Mouse (Mus musculus) lung, postnatal 0 days (tissue): Measurements from ENCODE around the gene Ilkap. TPM values are rescaled to one million over a fixed set of nuclear protein-coding genes. Genes with fewer than 3 reads are reported as not detected.
A peak's percentile ranks its signal among the peaks of the same experiment; 100 is the strongest.

Experiments
- ATAC-seq: fragments of 200-750 bp; cut with Nextera tagmentation; 2 replicates; pipeline ENCODE4 v1.8.0; 2017; ENCODE audit warnings: moderate library complexity
- DNase-seq: peaks from one replicate; pipeline ENCODE4 v3.0.0-alpha.2; 2016; ENCODE audit warnings: low spot score
- H3K27ac ChIP-seq: fragments of 300-500 bp; sonication (generic); 2 replicates; pipeline ENCODE4 v1.5.1; 2014; ENCODE audit warnings: antibody characterized with exemption, mild to moderate bottlenecking, low read length, mixed read lengths
- H3K27me3 ChIP-seq: fragments of 300-500 bp; sonication (generic); replicated peaks from 2 replicates; pipeline ENCODE4 v1.6.1; 2014; ENCODE audit warnings: low read length, mixed read lengths; ENCODE audit not compliant: insufficient read depth
- H3K36me3 ChIP-seq: fragments of 300-500 bp; sonication (generic); 2 replicates; pipeline ENCODE4 v1.6.1; 2014; ENCODE audit warnings: low read length, mixed read lengths; ENCODE audit not compliant: insufficient read depth
- H3K4me1 ChIP-seq: fragments of 300-500 bp; sonication (generic); 2 replicates; pipeline ENCODE4 v1.6.1; 2014; ENCODE audit warnings: antibody characterized with exemption, low read depth, low read length, mixed read lengths; ENCODE audit not compliant: insufficient read depth
- H3K4me2 ChIP-seq: fragments of 300-500 bp; sonication (generic); replicated peaks from 2 replicates; pipeline ENCODE4 v1.6.1; 2014; ENCODE audit warnings: low read depth, mild to moderate bottlenecking, low read length, moderate library complexity, mixed read lengths
- H3K4me3 ChIP-seq: fragments of 300-500 bp; sonication (generic); 2 replicates; pipeline ENCODE4 v1.5.1; 2014; ENCODE audit warnings: low read depth, low read length
- H3K9ac ChIP-seq: fragments of 300-500 bp; sonication (generic); replicated peaks from 2 replicates; pipeline ENCODE4 v1.6.1; 2014; ENCODE audit warnings: low read depth, mild to moderate bottlenecking
- H3K9me3 ChIP-seq: fragments of 300-500 bp; sonication (generic); 2 replicates; pipeline ENCODE4 v1.6.1; 2016; ENCODE audit warnings: low read length, mixed read lengths
- CTCF ChIP-seq: IDR thresholded peaks from 2 replicates; pipeline ENCODE4 v1.5.1; 2016; ENCODE audit warnings: antibody characterized with exemption, mild to moderate bottlenecking
- EP300 ChIP-seq: IDR thresholded peaks from 2 replicates; pipeline ENCODE4 v1.6.1; 2016; ENCODE audit warnings: antibody characterized with exemption, mild to moderate bottlenecking, control low read depth
- WGBS: fragments of 180-500 bp; shearing (Covaris S2); extraction: QIAGEN DNeasy Blood & Tissue Kit; methylation state at CpG from one replicate; pipeline ENCODE4 v1.1.7; 2014; 5-methylcytosine and 5-hydroxymethylcytosine counted together
- polyA plus RNA-seq: library from polyadenylated mRNA; unstranded; fragments of >200 nt; fragmentation: Nextera tagmentation; extraction: Ambion mirVana; gene quantifications from 2 replicates; pipeline ENCODE4 v1.2.1, GENCODE M21; 2015

Ilkap gene
- polyA plus RNA-seq, 1 experiment from 2014 or later = 94.0 TPM

DNA sequence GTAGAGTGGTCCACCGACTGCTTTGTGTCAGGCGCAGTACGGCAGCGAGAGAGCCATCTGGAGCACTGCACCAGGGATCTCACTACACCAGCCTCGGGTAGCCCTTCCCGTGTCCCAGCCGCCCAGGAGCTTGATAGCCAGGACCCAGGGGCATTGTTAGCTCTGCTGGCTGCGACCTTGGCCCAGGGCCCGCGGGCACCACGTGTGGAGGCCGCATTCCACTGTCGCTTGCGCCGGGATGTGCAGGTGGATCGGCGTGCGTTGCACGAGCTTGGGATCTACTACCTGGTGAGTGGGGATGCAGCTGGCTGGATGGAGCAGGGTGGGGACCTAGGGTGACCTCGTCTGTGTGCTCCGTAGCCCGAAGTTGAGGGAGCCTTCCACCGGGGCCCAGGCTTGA is 28.6 kb downstream of the Ilkap start:
- Histone ChIP-seq H3K4me1 (no peaks in the 10 kb centered on the region), H3K36me3 (peaks cover 23% of the 10 kb centered on the region), H3K4me3 (no peak overlapping the region), H3K4me2 (no peak overlapping the region), H3K27me3 (no peaks in the 10 kb centered on the region), H3K9me3 (no peaks in the 10 kb centered on the region), H3K27ac (no peak overlapping the region), H3K9ac (no peak overlapping the region)
- no peak for TF ChIP-seq CTCF
- TF ChIP-seq EP300 = no peak
- 86% methylated on average over 23 of the region's 23 CpGs for WGBS
- no peak for DNase-seq
- no peak for ATAC-seq

DNA sequence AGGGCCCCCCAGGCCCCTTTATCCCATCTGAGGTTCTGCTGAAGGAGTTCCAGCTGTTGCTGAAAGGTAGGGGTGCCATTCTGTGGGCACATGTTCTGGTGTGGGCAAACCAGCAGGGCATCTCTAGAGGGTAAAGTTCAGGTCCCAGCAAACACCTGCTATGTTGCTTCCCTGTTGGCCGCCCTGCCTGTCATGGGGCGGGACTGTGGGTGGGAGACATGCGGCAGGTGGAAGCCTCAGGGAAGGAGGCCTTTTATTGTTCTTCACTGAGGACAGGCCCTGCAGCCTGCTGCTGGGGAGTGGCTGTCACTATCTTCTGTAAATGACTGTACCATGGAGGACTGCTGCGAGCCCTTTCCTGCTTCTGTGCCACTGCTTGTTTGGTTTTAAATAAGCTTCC is 29.2 kb downstream of the Ilkap start:
- Histone ChIP-seq H3K9me3 (no peaks in the 10 kb centered on the region), H3K27me3 (no peaks in the 10 kb centered on the region), H3K27ac (no peak overlapping the region), H3K9ac (no peak overlapping the region), H3K36me3 (peaks cover 18% of the 10 kb centered on the region), H3K4me1 (no peaks in the 10 kb centered on the region), H3K4me3 (no peak overlapping the region), H3K4me2 (no peak overlapping the region)
- TF ChIP-seq EP300 (no peak), CTCF (no peak)
- no peak for ATAC-seq
- DNase-seq = no peak
- WGBS = 66% methylated on average over 4 of the region's 4 CpGs

DNA sequence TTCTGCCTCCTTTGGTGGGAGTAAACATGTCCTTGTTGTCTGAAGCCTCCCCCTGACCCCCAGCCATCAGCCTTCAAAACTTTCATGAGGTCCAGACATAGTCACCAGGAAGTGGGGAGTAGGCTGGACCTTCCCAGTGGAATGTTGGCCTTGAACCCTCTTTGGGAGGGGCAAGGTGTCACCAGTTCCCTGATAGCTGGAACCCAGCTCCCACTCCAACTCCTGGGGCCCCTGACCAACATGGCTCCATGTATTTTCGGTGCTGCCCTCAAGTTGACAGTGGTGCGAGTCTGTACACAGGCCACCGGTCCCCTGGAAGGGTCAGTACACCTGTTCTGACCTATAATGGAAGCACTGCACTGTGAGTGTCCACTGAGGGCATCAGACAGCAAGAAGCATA is 31.3 kb downstream of the Ilkap start:
- Histone ChIP-seq H3K4me2 (no peak overlapping the region), H3K27me3 (no peaks in the 10 kb centered on the region), H3K9ac (no peak overlapping the region), H3K4me3 (no peak overlapping the region), H3K27ac (no peak overlapping the region), H3K4me1 (no peaks in the 10 kb centered on the region), H3K36me3 (peaks cover 15% of the 10 kb centered on the region), H3K9me3 (no peaks in the 10 kb centered on the region)
- WGBS = 98% methylated on average over 3 of the region's 3 CpGs
- DNase-seq = no peak
- TF ChIP-seq CTCF (no peak), EP300 (no peak)
- ATAC-seq = no peak

DNA sequence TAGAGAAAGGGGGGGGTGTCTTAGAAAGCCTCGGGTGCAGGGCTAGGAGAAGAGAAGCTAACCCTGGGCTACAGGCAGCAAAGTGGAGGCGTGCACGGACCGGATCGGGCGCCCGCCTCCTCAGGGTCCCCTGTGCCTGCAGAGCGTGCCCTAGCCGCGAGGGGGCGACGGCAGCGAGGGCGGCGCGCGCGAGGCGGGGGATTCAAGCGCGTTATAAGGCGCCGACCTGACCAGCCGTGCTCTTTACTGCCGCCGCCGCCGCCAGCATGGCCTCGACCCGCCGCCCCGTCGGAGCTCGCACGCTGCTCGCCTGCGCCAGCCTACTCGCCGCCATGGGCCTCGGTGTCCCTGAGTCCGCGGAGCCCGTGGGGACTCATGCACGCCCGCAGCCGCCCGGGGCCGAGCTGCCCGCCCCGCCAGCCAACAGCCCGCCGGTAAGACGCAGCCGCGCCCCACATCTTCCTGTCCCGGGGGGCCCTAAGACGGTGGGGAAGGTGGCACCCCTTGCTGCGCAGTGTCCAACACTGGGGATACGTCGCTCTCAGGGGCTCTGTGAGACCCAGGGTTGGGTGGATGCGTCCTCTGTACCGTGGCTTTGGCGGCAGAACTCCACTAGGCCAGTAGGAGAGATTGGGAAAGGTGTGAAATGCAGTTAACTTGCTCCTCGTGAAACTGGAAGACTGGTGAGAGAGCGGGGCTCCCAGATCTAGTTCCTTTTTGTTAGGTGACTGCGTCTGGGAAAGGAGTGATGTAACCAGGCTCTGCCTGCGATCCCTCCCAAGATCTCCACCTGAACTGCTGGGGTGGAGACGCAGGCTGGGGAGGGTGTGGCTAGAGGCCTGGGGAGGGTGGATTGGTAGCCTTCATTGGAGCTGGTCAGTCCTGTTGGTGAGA is 32.2 kb downstream of the Ilkap start, which contains the start of gene Erfe:
Erfe (plus strand) TSS at position 216 of the 894 bp plus-strand sequence.
- H3K9ac ChIP-seq = peak within 1 kb of the TSS; percentile 29
- no peak within 1 kb of the TSS for H3K27ac ChIP-seq
- H3K36me3 ChIP-seq = peaks cover 9% of the 10 kb centered on the region
- peak; percentile 88 for TF ChIP-seq CTCF
- no peak for TF ChIP-seq EP300
- DNase-seq (peak; percentile 76), ATAC-seq (peak; percentile 75)
- no peaks in the 10 kb centered on the region for H3K27me3 ChIP-seq
- no peaks in the 10 kb centered on the region for H3K9me3 ChIP-seq
- H3K4me3 ChIP-seq = peak within 1 kb of the TSS; percentile 34
- whole genome bisulfite sequencing = 4% methylated on average over 42 of the region's 68 CpGs
- no peaks in the 10 kb centered on the region for H3K4me1 ChIP-seq
- H3K4me2 ChIP-seq = peak within 1 kb of the TSS; percentile 84

DNA sequence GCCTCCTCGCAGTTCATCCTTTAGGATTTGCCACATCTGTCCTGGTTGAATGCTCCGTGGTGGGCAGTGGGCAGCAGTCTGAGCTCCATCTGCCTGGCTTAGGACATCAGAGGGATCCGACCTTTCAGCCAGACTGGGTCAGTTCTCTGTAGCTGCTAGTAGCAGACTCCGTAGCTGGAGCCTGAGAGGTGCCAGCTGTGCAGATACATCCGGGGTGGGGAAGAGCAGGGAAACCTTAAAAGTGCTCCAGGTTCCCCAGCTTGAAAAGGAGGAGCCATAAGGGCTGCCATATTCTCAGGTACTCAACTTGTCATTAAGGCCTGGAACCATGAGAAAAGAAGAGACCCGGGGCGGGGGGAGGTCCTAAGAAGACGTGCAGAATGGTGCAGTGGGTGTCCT is 32.8 kb downstream of the Ilkap start:
- TF ChIP-seq EP300 = no peak
- no peak for TF ChIP-seq CTCF
- peak overlapping the region; percentile 84 for H3K4me2 ChIP-seq
- H3K4me3 ChIP-seq = peak overlapping the region; percentile 34
- H3K9ac ChIP-seq = no peak overlapping the region; the same call in 1 of the 2 replicates
- H3K27me3 ChIP-seq = no peaks in the 10 kb centered on the region
- WGBS = 20% methylated on average over 8 of the region's 8 CpGs
- no peak overlapping the region for H3K27ac ChIP-seq
- ATAC-seq (peak; percentile 44), DNase-seq (peak; percentile 37)
- H3K4me1 ChIP-seq = no peaks in the 10 kb centered on the region
- H3K36me3 ChIP-seq = peaks cover 5% of the 10 kb centered on the region; the same call in 1 of the 2 replicates
- no peaks in the 10 kb centered on the region for H3K9me3 ChIP-seq

DNA sequence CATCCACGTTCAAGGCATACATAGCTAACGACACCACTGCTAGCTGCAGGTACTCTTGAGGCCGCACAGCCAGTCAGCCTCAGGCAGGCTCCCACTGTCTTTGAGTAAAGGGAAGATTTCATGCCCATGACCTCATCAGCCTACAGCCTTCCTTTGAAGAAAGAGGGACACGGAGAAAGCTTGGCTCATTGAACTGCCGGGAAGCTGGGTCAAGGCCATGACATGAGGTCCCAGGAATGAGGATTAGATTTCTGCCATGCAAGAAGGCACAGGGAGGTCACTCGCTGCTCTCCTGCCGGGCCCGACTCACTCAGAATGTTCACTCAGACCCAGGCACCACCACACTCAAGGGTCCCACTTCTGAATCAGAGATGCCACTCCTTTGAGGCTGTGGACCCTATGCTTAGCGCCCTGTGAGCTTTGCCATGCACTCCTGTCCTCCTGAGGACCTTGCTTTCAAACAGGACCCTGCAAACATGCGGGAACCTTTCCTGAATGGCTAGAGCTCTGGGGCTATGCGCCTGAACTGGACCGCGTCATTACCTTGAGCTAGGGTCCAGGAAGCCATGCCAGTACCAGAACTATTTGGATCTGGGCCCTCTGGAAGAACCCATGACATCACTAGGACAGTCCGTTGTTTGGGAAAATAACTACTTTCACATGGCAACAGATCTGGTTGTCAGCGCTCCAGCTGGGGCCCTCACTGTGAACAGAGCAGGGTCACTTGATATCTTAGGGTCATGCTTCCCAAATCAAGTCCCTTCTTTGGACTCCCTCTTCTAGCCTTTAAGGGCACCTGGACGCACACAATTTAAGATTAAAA is 33.6 kb downstream of the Ilkap start:
- Histone ChIP-seq H3K27me3 (no peaks in the 10 kb centered on the region), H3K4me2 (no peak overlapping the region), H3K4me3 (no peak overlapping the region), H3K9ac (no peak overlapping the region), H3K27ac (no peak overlapping the region), H3K36me3 (no peaks in the 10 kb centered on the region), H3K9me3 (no peaks in the 10 kb centered on the region), H3K4me1 (no peaks in the 10 kb centered on the region)
- no peak for ATAC-seq
- no peak for DNase-seq
- 89% methylated on average over 16 of the region's 16 CpGs for WGBS
- TF ChIP-seq EP300 (no peak), CTCF (no peak)
